Mouse (Mus musculus) kidney, adult 2 months (tissue): ENCODE measurements around the gene Rps27l.

Source experiments
- CTCF ChIP-seq: fragments of 200-500 bp; conservative IDR thresholded peaks from 2 replicates; pipeline ENCODE4 v1.5.1; 2011; ENCODE audit warnings: low read depth, mild to moderate bottlenecking, control low read depth, low read length, moderate library complexity, mixed read lengths; ENCODE audit not compliant: insufficient read depth, insufficient read length
- POLR2A ChIP-seq: fragments of 200-500 bp; IDR thresholded peaks from one replicate; pipeline ENCODE4 v1.6.1; 2011; ENCODE audit warnings: low read depth, low read length, control low read depth

GRCm38 (mm10) chr9:66978468-66978867, 32.6 kb downstream of the Rps27l start:
- TF ChIP-seq POLR2A (no peak), CTCF (no peak)
